Mouse (Mus musculus) T-helper 2 cell (primary cell): ENCODE results near the gene Socs7.

Experiments
- in situ Hi-C: fragments of 300-600 bp; cut with MboI, MseI; formaldehyde crosslinking; loops from one replicate; pipeline ENCODE4 v1.15.1; 2025; ENCODE audit warnings: high pct_unique_total_duplicates

Gene Socs7

GRCm38 (mm10) chr11:97361948-97362648 is at the start of gene Socs7:
Gene Socs7 (plus strand): TSS chr11:97362551.
- in situ Hi-C loops: no loop called here

- in situ Hi-C loops: loop anchor here (25.0 kb wide), 1 partner anchor 801 kb away; no protein-coding TSS in a partner anchor
These were observed 49.5 kb upstream of the Socs7 start for GRCm38 (mm10) chr11:97312871-97313270.

DNA sequence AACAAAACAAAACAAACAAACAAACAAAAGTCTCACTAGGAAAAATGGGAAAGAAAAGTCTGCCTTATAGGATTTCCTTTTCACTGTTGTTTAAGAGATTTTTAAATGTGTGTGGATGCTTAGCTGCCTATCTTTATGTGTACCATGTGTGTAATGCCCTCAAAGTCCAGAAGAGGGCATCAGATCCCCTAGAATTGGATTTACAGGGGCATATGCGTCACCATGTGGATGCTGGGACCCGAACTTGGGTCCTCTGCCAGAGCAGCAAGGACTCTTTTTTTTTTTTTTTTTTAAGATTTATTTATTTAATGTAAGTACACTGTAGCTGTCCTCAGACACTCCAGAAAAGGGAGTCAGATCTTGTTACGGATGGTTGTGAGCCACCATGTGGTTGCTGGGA is 48.2 kb upstream of the Socs7 start:
- in situ Hi-C loops: loop anchor here (25.0 kb wide), 1 partner anchor 802 kb away; no protein-coding TSS in a partner anchor

DNA sequence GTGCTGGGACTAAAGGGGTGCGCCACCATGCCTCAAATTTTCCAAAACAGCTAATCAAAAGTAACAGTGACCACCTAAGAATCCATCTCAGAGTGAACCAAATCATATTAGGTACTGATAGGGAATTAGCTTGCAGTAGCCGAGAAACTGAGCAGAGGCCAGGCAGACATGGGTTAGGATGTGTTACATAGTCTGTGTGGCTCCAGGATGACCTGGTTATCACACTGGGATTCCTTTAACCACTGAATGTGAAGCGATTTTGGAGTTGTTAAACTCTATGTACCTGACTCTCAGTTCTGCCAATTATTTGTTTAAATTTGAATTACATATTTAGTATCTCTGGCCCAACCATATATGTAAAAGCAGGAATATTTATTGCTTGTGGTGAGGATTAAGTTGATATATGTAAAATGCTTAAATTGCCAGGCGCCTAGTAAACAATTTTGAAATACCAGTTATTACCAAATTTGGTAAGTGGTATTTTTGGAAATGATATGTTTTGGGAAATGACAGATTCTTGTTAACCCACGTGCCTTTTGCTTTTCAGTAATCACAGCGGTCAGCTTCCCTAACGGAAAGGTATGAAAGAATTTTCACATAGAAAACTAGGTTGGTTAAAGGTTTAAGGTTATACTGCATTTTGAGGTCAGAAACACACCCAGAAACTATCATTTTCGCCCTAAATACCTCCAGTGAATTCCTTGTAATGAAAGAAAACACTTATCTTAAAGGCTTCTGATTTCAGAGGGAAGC is 47.4 kb upstream of the Socs7 start:
- in situ Hi-C loops: loop anchor here (5.0 to 25.0 kb wide), 2 partner anchors 128 to 803 kb away; partner anchors contain the start of gene Kpnb1

- in situ Hi-C loops: loop anchor here (5.0 to 25.0 kb wide), 2 partner anchors 129 to 804 kb away; partner anchors contain the start of gene Kpnb1
These were observed 46.5 kb upstream of the Socs7 start, which contains the start of gene Mrpl45 for GRCm38 (mm10) chr11:97315504-97316503. Gene Mrpl45 (plus strand): TSS chr11:97315716.

DNA sequence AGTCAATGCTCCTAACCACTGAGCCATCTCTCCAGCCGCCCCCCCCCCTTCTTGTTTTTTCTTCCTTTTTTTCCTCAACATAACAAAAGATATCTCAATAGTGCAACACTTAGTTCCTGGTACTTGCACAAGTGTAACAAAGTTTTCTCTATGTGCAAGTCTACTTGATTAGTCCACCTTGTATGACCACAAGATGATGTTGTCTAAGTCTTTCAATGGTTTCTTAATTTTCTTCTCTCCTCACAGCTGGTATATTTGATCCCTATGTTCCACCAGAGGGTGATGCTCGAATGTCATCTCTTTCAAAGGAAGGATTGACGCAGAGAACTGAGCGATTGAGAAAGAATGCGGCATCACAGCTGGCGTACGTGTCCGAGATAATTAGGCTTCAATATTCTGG is 41.2 kb upstream of the Socs7 start:
- in situ Hi-C loops: loop anchor here (25.0 kb wide), 1 partner anchor 809 kb away; no protein-coding TSS in a partner anchor

- in situ Hi-C loops: loop anchor here (25.0 kb wide), 1 partner anchor 810 kb away; no protein-coding TSS in a partner anchor
These were observed 40.3 kb upstream of the Socs7 start for GRCm38 (mm10) chr11:97321894-97322600.

- in situ Hi-C loops: no loop called here
These were observed 37.1 kb upstream of the Socs7 start for GRCm38 (mm10) chr11:97325224-97325623.

GRCm38 (mm10) chr11:97328148-97328547 is 34.2 kb upstream of the Socs7 start:
- in situ Hi-C loops: no loop called here

- in situ Hi-C loops: no loop called here
These were observed 32.0 kb upstream of the Socs7 start for GRCm38 (mm10) chr11:97330315-97330714.

- in situ Hi-C loops: no loop called here
These were observed 30.8 kb upstream of the Socs7 start for GRCm38 (mm10) chr11:97331231-97332190.

GRCm38 (mm10) chr11:97333044-97333443 is 29.3 kb upstream of the Socs7 start:
- in situ Hi-C loops: no loop called here

- in situ Hi-C loops: no loop called here
These were observed 28.5 kb upstream of the Socs7 start for GRCm38 (mm10) chr11:97333896-97334295.

GRCm38 (mm10) chr11:97334400-97334799 is 28.0 kb upstream of the Socs7 start:
- in situ Hi-C loops: no loop called here

DNA sequence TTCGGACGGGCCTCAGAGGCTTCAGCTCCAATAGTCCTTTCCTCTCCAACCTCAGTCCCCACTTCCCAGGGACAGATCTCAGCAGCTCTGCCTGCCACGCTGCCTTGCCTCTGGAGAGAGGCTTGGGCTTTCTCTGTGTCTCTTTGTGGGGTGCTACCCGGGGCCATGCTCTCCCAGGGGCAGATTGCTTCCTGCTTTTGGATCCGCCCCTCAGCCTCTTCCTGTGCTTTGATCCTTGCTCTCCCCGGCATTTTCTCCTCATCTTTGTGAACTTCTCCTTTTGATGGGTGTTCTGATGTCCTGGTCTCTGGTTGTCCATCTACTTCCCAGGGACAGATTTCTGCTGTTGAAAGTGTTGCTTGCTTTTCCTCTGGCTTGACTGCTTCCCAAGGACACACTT is 26.1 kb upstream of the Socs7 start:
- in situ Hi-C loops: no loop called here

DNA sequence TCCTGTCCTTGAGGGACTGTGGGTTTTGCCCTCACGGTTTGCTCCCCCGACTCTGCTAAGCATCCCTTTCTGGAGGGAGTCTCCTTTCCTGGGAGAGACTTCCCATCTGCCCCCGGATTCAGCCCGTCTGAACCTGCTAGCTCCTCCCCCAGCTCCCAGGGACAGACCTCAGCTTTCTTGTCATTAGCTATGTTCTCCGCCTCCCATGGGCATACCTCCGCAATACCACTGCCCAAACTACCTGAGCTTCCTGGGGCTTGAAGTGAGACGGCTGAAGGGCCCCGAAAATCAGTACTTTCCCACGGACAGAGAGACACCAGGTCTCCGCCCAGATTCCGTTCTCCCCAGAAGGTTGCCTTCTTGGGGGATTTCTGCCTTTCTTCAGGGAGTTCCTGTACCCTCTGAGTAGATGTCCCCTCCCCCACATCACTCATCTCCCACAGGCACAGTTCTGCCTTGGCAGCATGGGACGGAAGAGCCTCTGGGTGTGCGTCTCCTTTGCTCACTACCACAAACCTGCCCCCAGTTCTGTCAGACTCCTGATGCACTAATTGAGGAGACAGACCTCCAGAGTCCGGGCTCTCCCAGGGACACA is 25.5 kb upstream of the Socs7 start:
- in situ Hi-C loops: no loop called here

- in situ Hi-C loops: no loop called here
These were observed 25.0 kb upstream of the Socs7 start for GRCm38 (mm10) chr11:97337363-97337762.

DNA sequence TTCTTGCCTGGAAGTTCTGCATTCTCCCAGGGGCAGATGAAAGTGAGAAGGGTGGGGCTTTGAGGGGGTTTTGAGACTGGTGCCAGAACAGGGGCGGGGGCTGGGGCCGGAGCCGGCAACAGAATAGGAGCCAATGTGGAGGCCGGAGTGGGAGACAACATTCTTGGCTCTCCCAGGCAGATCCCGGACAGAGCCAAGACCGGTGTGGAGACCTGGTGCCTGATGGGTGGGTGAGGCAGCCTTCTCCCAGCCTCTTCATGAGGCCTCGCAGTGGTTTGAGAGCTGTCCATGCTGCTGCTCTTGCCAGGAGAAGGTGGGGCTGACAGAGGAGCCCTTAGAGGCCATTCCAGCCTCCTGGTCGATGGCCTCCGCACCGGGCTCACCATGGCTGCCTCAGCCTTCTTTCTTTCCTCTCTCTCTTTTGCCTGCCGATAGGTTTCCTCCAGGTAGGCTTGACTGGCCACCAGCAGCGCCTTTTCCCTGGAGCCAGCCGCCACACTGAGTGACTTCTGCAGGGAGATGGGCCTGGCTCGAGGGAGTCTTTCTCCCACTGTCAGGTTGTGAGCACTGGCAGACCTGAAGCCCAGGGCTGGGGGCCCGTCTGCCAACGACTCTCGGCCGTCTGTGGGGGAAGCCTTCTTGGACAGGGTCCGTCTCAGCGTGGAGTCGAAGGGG is 23.9 kb upstream of the Socs7 start:
- in situ Hi-C loops: no loop called here

GRCm38 (mm10) chr11:97338977-97339315 is 23.4 kb upstream of the Socs7 start:
- in situ Hi-C loops: no loop called here
